Mouse (Mus musculus): ENCODE data around the gene Gm37240. TPM values are rescaled to one million over a fixed set of nuclear protein-coding genes. Genes with fewer than 3 reads are reported as not detected.

Gm37240 gene
- total RNA-seq, 2 experiments from 2014 or later = 0.92 to 1.4 TPM

- DNase-seq (ENCODE audit: extremely low spot score in 1 of 2, low spot score in 1 of 2) = no peak
Measured at GRCm38 (mm10) chr3:84460952-84461351, 1426.4 kb downstream of the Gm37240 start.

GRCm38 (mm10) chr3:84460499-84460898, 1426.8 kb downstream of the Gm37240 start:
- no peak for DNase-seq (ENCODE audit: extremely low spot score in 1 of 2, low spot score in 1 of 2)

DNA sequence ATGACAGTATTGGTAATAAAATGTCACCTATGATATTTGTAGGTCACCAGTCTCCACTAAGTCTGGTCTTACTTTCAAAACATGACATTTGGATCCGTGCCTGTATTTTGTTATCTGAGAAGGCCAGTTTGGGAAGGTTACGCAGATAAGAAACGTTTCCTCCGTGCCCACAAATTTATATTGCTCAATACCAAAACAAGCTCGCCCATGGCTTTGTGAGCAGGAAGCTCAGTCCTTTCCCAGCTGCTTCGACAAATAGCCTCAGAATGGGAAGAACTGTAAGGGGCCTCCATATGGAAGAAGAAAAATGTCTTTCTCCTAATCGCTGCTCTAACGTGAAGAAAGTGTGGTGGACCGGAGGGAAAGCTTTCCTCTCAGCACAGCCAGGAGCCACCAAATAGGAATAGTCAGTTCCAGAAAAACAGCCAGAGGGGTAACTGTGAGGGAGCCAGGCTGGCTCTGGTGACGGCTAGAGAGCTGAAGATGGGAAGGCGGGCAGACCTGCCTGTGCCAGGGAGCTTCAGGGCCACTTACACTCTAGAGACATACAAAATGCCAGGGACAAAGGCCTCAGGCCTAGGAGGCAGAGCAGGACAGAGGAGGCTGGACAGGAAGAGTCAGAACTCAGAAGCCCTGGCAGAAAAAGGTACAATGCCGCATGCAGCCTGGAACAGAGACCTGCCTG, 1431.4 kb downstream of the Gm37240 start:
- no peak for DNase-seq (ENCODE audit: extremely low spot score in 1 of 2, low spot score in 1 of 2)

GRCm38 (mm10) chr3:84450651-84451050, 1436.7 kb downstream of the Gm37240 start:
- DNase-seq (ENCODE audit: extremely low spot score in 1 of 2, low spot score in 1 of 2) = no peak

DNA sequence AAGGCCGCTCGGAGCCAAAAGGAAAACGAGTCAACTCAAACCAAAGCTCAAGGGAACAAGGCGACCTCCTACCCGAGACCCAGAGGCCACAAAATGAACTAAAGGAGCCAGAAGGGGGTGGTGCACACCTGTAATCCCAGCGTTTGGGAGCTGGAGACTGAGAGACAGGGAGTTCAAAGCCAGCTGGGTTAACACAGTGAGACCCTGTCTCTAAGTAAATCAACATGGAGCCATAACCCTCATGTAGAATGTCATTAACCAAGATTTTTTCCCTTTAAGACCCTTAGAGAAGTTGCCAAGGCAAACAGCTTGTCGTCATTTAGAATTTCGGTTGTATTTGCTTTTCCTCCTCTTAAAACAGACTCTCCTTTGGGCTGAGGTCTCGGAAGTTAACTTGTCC, 1438.3 kb downstream of the Gm37240 start:
- no peak for DNase-seq (ENCODE audit: extremely low spot score in 1 of 2, low spot score in 1 of 2)

DNA sequence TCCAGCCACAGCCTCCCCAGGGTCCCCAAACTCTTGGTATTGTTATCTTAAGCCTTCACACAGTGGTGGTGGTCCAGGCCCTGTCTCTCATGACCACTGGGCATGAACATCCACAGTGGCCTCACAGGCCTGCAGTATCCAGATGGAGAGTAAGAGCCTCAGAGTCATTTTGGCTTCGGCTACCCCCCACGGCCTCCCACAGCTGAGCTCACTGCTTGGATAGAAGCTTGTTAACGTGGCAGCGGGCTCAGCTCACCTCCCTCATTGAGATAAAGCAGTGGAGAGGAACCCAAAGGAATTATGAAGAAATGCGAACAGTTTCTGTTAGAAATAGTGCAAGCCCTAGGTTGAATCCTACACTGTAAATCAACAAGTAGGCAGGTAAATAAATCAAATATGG, 1439.5 kb downstream of the Gm37240 start:
- DNase-seq (ENCODE audit: extremely low spot score in 1 of 2, low spot score in 1 of 2) = no peak

Small RNA genes within 50 kb of the gene (microRNA-seq; reads per million reads assigned to microRNA genes)
- 0 reads per million in 2 experiments for gene Mir466k

Other genes starting within 250 kb of the Gm37240 start
- 10 to 100 TPM; 10.6 to 10.7 TPM for gene Fam160a1, start 70.2 kb downstream of the Gm37240 start, total RNA-seq (2021)
- under 1 TPM; 0.20 to 0.40 TPM for gene Glt28d2, start within 50 bp of the Gm37240 start, total RNA-seq (2021)
- 10 to 100 TPM; 22.6 to 26.3 TPM for gene Sh3d19, start 83.6 kb upstream of the Gm37240 start, total RNA-seq (2021)
- gene Prss48, start 115.0 kb upstream of the Gm37240 start, total RNA-seq (2021) = not detected